Mouse (Mus musculus): ENCODE measurements around the gene Skint4. TPM values are rescaled to one million over a fixed set of nuclear protein-coding genes. Genes with fewer than 3 reads are reported as not detected.

Skint4 gene
- not detected for total RNA-seq (2023)

DNA sequence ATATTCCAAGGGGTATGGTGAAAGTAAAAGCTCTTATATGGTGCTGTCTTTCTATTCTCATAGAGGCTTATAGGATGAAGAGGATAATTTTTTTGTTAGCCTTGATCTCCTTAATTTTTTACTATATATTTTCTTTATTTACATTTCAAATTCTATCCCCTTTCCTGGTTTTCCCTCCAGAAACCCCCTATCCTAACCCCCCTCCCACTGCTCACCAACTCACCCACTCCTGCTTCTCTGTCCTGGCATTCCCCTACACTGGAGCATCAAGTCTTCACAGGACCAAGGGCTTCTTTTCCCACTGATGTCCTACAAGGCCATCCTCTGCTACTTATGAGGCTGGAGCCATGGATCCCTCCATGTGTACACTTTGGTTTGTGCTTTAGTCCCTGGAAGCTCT is at the start of gene Skint4:
Gene Skint4 (plus strand): TSS at position 301 of the 400 bp plus-strand sequence.

Other genes starting within 250 kb of the Skint4 start
- under 1 TPM in 1 of 2 experiments, not detected in 1; 0.29 TPM for gene Slc5a9, start 169.1 kb upstream of the Skint4 start, total RNA-seq (2023)
- gene Skint8, start 152.6 kb upstream of the Skint4 start, total RNA-seq (2023) = not detected
- gene Skint7, start 99.1 kb upstream of the Skint4 start, total RNA-seq (2023) = not detected
- not detected for gene Skint1, start 65.7 kb upstream of the Skint4 start, total RNA-seq (2023)
- not detected for gene Skint3, start 160.2 kb downstream of the Skint4 start, total RNA-seq (2023)

Data from T-cell, adult 66 days (primary cell).